Mouse (Mus musculus): ENCODE results near the gene Pabpn1l. TPM values are rescaled to one million over a fixed set of nuclear protein-coding genes. Genes with fewer than 3 reads are reported as not detected.

Gene Pabpn1l
- polyA plus RNA-seq, 1 experiment from 2014 or later = not detected

GRCm38 (mm10) chr8:122661894-122662293 lies 39.4 kb upstream of the Pabpn1l start:
- H3K9me3 ChIP-seq = no peaks in the 10 kb centered on the region
- H3K27ac ChIP-seq = no peak overlapping the region
- 58% methylated on average over 2 of the region's 2 CpGs for WGBS
- peaks cover 85% of the 10 kb centered on the region for H3K4me1 ChIP-seq
- H3K4me2 ChIP-seq (replicated peaks) = no peak overlapping the region
- ATAC-seq (ENCODE audit: insufficient number of reproducible peaks, insufficient read depth, low FRiP score, low TSS enrichment) = no peak
- 0 out of 2 replicates have a peak, but pooled peaks cover under 1% of the 10 kb centered on the region for H3K27me3 ChIP-seq
- no peak overlapping the region for H3K4me3 ChIP-seq
- no peaks in the 10 kb centered on the region for H3K36me3 ChIP-seq
- H3K9ac ChIP-seq = no peak overlapping the region

- Histone ChIP-seq H3K27ac (peak overlapping the region; percentile 90), H3K9me3 (no peaks in the 10 kb centered on the region), H3K4me1 (peaks cover 78% of the 10 kb centered on the region), H3K36me3 (no peaks in the 10 kb centered on the region), H3K9ac (no peak overlapping the region), H3K4me3 (no peak overlapping the region), H3K27me3 (no peaks in the 10 kb centered on the region), H3K4me2 (replicated peaks) (peak overlapping the region; percentile 19; the same call in 1 of the 2 replicates)
- peak; percentile 32 for ATAC-seq (ENCODE audit: insufficient number of reproducible peaks, insufficient read depth, low FRiP score, low TSS enrichment)
- 14% methylated on average over 7 of the region's 7 CpGs for WGBS
These were observed 38.6 kb upstream of the Pabpn1l start for GRCm38 (mm10) chr8:122661138-122661537.

- Histone ChIP-seq H3K36me3 (no peaks in the 10 kb centered on the region), H3K9ac (no peak overlapping the region), H3K4me1 (peaks cover 70% of the 10 kb centered on the region)
These were observed 37.5 kb upstream of the Pabpn1l start for GRCm38 (mm10) chr8:122660022-122660421.

GRCm38 (mm10) chr8:122658807-122659160 lies 36.2 kb upstream of the Pabpn1l start:
- H3K9ac ChIP-seq = peak overlapping the region; percentile 21; the same call in 1 of the 2 replicates
- H3K27ac ChIP-seq = peak overlapping the region; percentile 90
- peaks cover 60% of the 10 kb centered on the region for H3K4me1 ChIP-seq
- H3K9me3 ChIP-seq = no peaks in the 10 kb centered on the region
- H3K36me3 ChIP-seq = no peaks in the 10 kb centered on the region
- H3K4me3 ChIP-seq = 0 out of 2 replicates have a peak overlapping the region, but pooled peaks have one; percentile 18
- ATAC-seq (ENCODE audit: insufficient number of reproducible peaks, insufficient read depth, low FRiP score, low TSS enrichment) = 0 out of 2 replicates have a peak, but pooled peaks have one; percentile 16
- H3K4me2 ChIP-seq (replicated peaks) = peak overlapping the region; percentile 30
- 19% methylated on average over 9 of the region's 9 CpGs for WGBS
- H3K27me3 ChIP-seq = no peaks in the 10 kb centered on the region

More at GRCm38 (mm10) chr8:122660022-122660421, 37.5 kb upstream of the Pabpn1l start:
- Histone ChIP-seq H3K27me3 (no peaks in the 10 kb centered on the region), H3K4me2 (replicated peaks) (no peak overlapping the region), H3K4me3 (no peak overlapping the region), H3K27ac (peak overlapping the region; percentile 46; the same call in 1 of the 2 replicates), H3K9me3 (no peaks in the 10 kb centered on the region)
- no peak for ATAC-seq (ENCODE audit: insufficient number of reproducible peaks, insufficient read depth, low FRiP score, low TSS enrichment)
- WGBS = 73% methylated on average over 2 of the region's 2 CpGs

- H3K9me3 ChIP-seq = no peaks in the 10 kb centered on the region
- H3K4me2 ChIP-seq (replicated peaks) = peak overlapping the region; percentile 30
- peak overlapping the region; percentile 90 for H3K27ac ChIP-seq
- no peaks in the 10 kb centered on the region for H3K27me3 ChIP-seq
- H3K4me3 ChIP-seq = no peak overlapping the region
- WGBS = 23% methylated on average over 10 of the region's 10 CpGs
- no peak overlapping the region for H3K9ac ChIP-seq
- peak; percentile 63 for ATAC-seq (ENCODE audit: insufficient number of reproducible peaks, insufficient read depth, low FRiP score, low TSS enrichment)
- no peaks in the 10 kb centered on the region for H3K36me3 ChIP-seq
- peaks cover 62% of the 10 kb centered on the region for H3K4me1 ChIP-seq
These were observed 35.7 kb upstream of the Pabpn1l start for GRCm38 (mm10) chr8:122658149-122658806.

- Histone ChIP-seq H3K4me1 (peaks cover 59% of the 10 kb centered on the region), H3K9ac (no peak overlapping the region), H3K9me3 (no peaks in the 10 kb centered on the region), H3K27ac (no peak overlapping the region), H3K4me2 (replicated peaks) (no peak overlapping the region), H3K27me3 (no peaks in the 10 kb centered on the region), H3K4me3 (no peak overlapping the region), H3K36me3 (no peaks in the 10 kb centered on the region)
- no peak for ATAC-seq (ENCODE audit: insufficient number of reproducible peaks, insufficient read depth, low FRiP score, low TSS enrichment)
- 79% methylated on average over 13 of the region's 13 CpGs for WGBS
These were observed 33.8 kb upstream of the Pabpn1l start for GRCm38 (mm10) chr8:122656056-122656999.

GRCm38 (mm10) chr8:122654768-122655167 lies 32.2 kb upstream of the Pabpn1l start:
- H3K4me1 ChIP-seq = peaks cover 48% of the 10 kb centered on the region
- no peak overlapping the region for H3K9ac ChIP-seq
- H3K27ac ChIP-seq = no peak overlapping the region
- no peak for ATAC-seq (ENCODE audit: insufficient number of reproducible peaks, insufficient read depth, low FRiP score, low TSS enrichment)
- H3K36me3 ChIP-seq = no peaks in the 10 kb centered on the region
- WGBS = 78% methylated on average over 7 of the region's 7 CpGs
- H3K4me2 ChIP-seq (replicated peaks) = no peak overlapping the region
- H3K27me3 ChIP-seq = no peaks in the 10 kb centered on the region
- H3K9me3 ChIP-seq = no peaks in the 10 kb centered on the region
- no peak overlapping the region for H3K4me3 ChIP-seq

GRCm38 (mm10) chr8:122652643-122653042 lies 30.1 kb upstream of the Pabpn1l start:
- no peak for ATAC-seq (ENCODE audit: insufficient number of reproducible peaks, insufficient read depth, low FRiP score, low TSS enrichment)
- WGBS = 69% methylated on average over 6 of the region's 6 CpGs

GRCm38 (mm10) chr8:122651326-122651921 lies 28.9 kb upstream of the Pabpn1l start:
- ATAC-seq (ENCODE audit: insufficient number of reproducible peaks, insufficient read depth, low FRiP score, low TSS enrichment) = no peak
- Histone ChIP-seq H3K27ac (no peak overlapping the region), H3K27me3 (no peaks in the 10 kb centered on the region), H3K4me3 (no peak overlapping the region), H3K9me3 (no peaks in the 10 kb centered on the region), H3K4me2 (replicated peaks) (no peak overlapping the region), H3K36me3 (no peaks in the 10 kb centered on the region), H3K9ac (no peak overlapping the region), H3K4me1 (peaks cover 30% of the 10 kb centered on the region)
- 73% methylated on average over 16 of the region's 16 CpGs for WGBS

More at GRCm38 (mm10) chr8:122652643-122653042, 30.1 kb upstream of the Pabpn1l start:
- no peaks in the 10 kb centered on the region for H3K36me3 ChIP-seq
- H3K4me1 ChIP-seq = peaks cover 37% of the 10 kb centered on the region
- no peak overlapping the region for H3K9ac ChIP-seq
- no peak overlapping the region for H3K4me2 ChIP-seq (replicated peaks)
- H3K27me3 ChIP-seq = no peaks in the 10 kb centered on the region
- no peaks in the 10 kb centered on the region for H3K9me3 ChIP-seq
- no peak overlapping the region for H3K4me3 ChIP-seq
- H3K27ac ChIP-seq = no peak overlapping the region

- H3K4me1 ChIP-seq = peaks cover 21% of the 10 kb centered on the region
These were observed 25.8 kb upstream of the Pabpn1l start for GRCm38 (mm10) chr8:122648192-122648970.

GRCm38 (mm10) chr8:122646337-122646736 lies 23.8 kb upstream of the Pabpn1l start:
- Histone ChIP-seq H3K4me3 (no peak overlapping the region), H3K4me2 (replicated peaks) (no peak overlapping the region), H3K27me3 (no peaks in the 10 kb centered on the region), H3K9me3 (no peaks in the 10 kb centered on the region), H3K27ac (no peak overlapping the region), H3K36me3 (no peaks in the 10 kb centered on the region; the same call in 1 of the 2 replicates), H3K4me1 (peaks cover 13% of the 10 kb centered on the region), H3K9ac (no peak overlapping the region)
- ATAC-seq (ENCODE audit: insufficient number of reproducible peaks, insufficient read depth, low FRiP score, low TSS enrichment) = no peak
- WGBS = 89% methylated on average over 16 of the region's 16 CpGs

More at GRCm38 (mm10) chr8:122648192-122648970, 25.8 kb upstream of the Pabpn1l start:
- 36% methylated on average over 15 of the region's 15 CpGs for WGBS
- Histone ChIP-seq H3K4me2 (replicated peaks) (no peak overlapping the region), H3K27ac (no peak overlapping the region), H3K27me3 (no peaks in the 10 kb centered on the region), H3K36me3 (no peaks in the 10 kb centered on the region), H3K4me3 (no peak overlapping the region), H3K9me3 (no peaks in the 10 kb centered on the region), H3K9ac (peak overlapping the region; percentile 12; the same call in 1 of the 2 replicates)
- no peak for ATAC-seq (ENCODE audit: insufficient number of reproducible peaks, insufficient read depth, low FRiP score, low TSS enrichment)

Data from embryonic facial prominence, embryonic 12.5 days (tissue).